Mouse (Mus musculus) limb, embryonic 15.5 days (tissue): Measurements from ENCODE around the gene Gpatch2l. TPM values are rescaled to one million over a fixed set of nuclear protein-coding genes. Genes with fewer than 3 reads are reported as not detected.

ENCODE experiments used
- ATAC-seq: fragments of 200-750 bp; cut with Nextera tagmentation; 2 replicates; pipeline ENCODE4 v1.8.0; 2017; ENCODE audit warnings: low read depth, moderate TSS enrichment; ENCODE audit not compliant: insufficient number of reproducible peaks, low FRiP score, low TSS enrichment
- H3K27ac ChIP-seq: fragments of 300-500 bp; sonication (generic); 2 replicates; pipeline ENCODE4 v1.5.1; 2015; ENCODE audit warnings: moderate library complexity, mild to moderate bottlenecking, inconsistent platforms
- H3K27me3 ChIP-seq: fragments of 300-500 bp; sonication (generic); 2 replicates; pipeline ENCODE4 v1.6.1; 2015; ENCODE audit warnings: inconsistent platforms
- H3K36me3 ChIP-seq: fragments of 300-500 bp; sonication (generic); 2 replicates; pipeline ENCODE4 v1.6.1; 2015; ENCODE audit warnings: inconsistent platforms
- H3K4me1 ChIP-seq: fragments of 300-500 bp; sonication (generic); 2 replicates; pipeline ENCODE4 v1.6.1; 2015; ENCODE audit warnings: inconsistent platforms
- H3K4me2 ChIP-seq: fragments of 300-500 bp; sonication (generic); 2 replicates; pipeline ENCODE4 v1.6.1; 2015; ENCODE audit warnings: mild to moderate bottlenecking, inconsistent platforms
- H3K4me3 ChIP-seq: fragments of 300-500 bp; sonication (generic); 2 replicates; pipeline ENCODE4 v1.5.1; 2015; ENCODE audit warnings: mild to moderate bottlenecking, inconsistent platforms
- H3K9ac ChIP-seq: fragments of 300-500 bp; sonication (generic); 2 replicates; pipeline ENCODE4 v1.6.1; 2015; ENCODE audit warnings: inconsistent platforms
- H3K9me3 ChIP-seq: fragments of 300-500 bp; sonication (generic); 2 replicates; pipeline ENCODE4 v1.6.1; 2016; ENCODE audit warnings: inconsistent platforms
- WGBS: fragments of 180-500 bp; shearing (Covaris S2); methylation state at CpG from one replicate; pipeline ENCODE4 v1.1.7; 2015; 5-methylcytosine and 5-hydroxymethylcytosine counted together
- polyA plus RNA-seq: library from polyadenylated mRNA; unstranded; fragments of >200 nt; fragmentation: Nextera tagmentation; extraction: Ambion mirVana; gene quantifications from 2 replicates; pipeline ENCODE4 v1.2.1, GENCODE M21; 2015

Gpatch2l gene
- polyA plus RNA-seq, 1 experiment from 2014 or later, result 18.1 TPM

DNA sequence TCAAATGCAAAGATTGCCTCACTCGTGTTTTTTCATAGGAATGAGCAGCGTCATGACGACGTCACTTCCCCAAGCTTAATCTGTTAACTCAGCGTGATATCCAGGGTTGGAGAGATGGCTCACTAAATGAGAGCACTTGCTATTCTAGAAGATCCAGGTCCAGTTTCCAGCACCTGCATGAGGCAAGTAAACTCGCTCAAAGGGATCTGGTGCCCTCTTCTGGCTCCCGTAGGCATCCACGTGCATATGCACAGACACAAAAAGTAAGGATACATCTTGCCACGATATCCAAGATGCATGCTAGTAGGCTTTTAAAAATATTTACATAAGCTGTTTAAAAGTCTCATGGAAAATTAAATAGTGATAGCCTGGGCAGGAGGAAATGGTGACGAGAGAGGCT lies 55.8 kb downstream of the Gpatch2l start:
- Histone ChIP-seq H3K9ac (no peak overlapping the region), H3K27ac (no peak overlapping the region), H3K4me2 (no peak overlapping the region), H3K4me3 (no peak overlapping the region), H3K4me1 (no peaks in the 10 kb centered on the region), H3K27me3 (no peaks in the 10 kb centered on the region), H3K9me3 (no peaks in the 10 kb centered on the region), H3K36me3 (0 out of 2 replicates have a peak, but pooled peaks cover 3% of the 10 kb centered on the region)
- WGBS, result 79% methylated on average over 10 of the region's 10 CpGs
- no peak for ATAC-seq

DNA sequence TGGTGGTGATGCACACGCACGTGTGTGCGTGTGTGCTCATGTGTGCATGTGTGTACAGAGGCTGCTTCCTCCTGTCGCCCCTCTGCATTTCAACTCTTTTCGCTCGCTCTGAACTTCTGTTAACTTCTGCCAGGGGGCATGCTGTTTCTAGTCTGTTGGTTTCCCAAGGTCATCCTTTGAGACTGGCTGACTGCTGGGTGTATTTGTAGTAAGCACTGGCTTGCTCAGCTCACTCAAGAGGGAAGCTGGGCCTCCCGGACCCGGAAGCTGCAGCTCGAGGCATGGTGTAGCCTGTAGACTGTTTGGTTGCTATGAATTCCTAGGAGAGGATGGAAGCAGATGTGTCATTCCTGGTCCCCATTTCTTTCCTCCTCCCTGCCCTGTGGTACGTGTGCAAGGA lies 61.3 kb downstream of the Gpatch2l start:
- WGBS, result 86% methylated on average over 10 of the region's 10 CpGs
- no peak overlapping the region for H3K4me2 ChIP-seq
- H3K4me3 ChIP-seq, result no peak overlapping the region
- no peaks in the 10 kb centered on the region for H3K36me3 ChIP-seq
- H3K27ac ChIP-seq, result no peak overlapping the region
- peaks cover 5% of the 10 kb centered on the region; the same call in 1 of the 2 replicates for H3K4me1 ChIP-seq
- no peaks in the 10 kb centered on the region for H3K27me3 ChIP-seq
- H3K9me3 ChIP-seq, result no peaks in the 10 kb centered on the region
- ATAC-seq, result no peak
- no peak overlapping the region for H3K9ac ChIP-seq

DNA sequence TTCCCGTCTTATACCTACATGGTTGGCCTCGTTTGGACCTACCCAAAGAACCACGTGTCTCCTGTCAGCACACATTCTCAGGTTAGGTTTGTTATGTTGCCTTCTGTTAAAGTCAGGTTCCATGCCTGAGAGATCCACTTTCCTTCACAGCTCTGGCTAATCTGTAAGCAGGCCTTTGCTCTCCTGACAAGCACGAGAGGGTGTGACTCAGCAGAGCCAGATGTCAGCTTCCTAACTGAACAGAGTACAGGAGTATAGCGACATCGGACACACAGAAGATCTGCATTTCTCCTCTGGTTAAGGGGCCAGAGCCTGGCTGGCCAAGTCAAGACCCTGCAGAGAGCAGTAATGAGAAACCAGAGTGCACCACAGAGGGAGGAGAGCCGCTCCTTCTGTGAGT lies 63.4 kb downstream of the Gpatch2l start:
- H3K4me2 ChIP-seq, result peak overlapping the region; percentile 37
- WGBS, result 55% methylated on average over 7 of the region's 7 CpGs
- peak overlapping the region; percentile 28 for H3K4me3 ChIP-seq
- H3K27ac ChIP-seq, result no peak overlapping the region
- no peaks in the 10 kb centered on the region for H3K36me3 ChIP-seq
- H3K9ac ChIP-seq, result no peak overlapping the region
- no peaks in the 10 kb centered on the region for H3K27me3 ChIP-seq
- no peak for ATAC-seq
- peaks cover 5% of the 10 kb centered on the region; the same call in 1 of the 2 replicates for H3K4me1 ChIP-seq
- H3K9me3 ChIP-seq, result no peaks in the 10 kb centered on the region

DNA sequence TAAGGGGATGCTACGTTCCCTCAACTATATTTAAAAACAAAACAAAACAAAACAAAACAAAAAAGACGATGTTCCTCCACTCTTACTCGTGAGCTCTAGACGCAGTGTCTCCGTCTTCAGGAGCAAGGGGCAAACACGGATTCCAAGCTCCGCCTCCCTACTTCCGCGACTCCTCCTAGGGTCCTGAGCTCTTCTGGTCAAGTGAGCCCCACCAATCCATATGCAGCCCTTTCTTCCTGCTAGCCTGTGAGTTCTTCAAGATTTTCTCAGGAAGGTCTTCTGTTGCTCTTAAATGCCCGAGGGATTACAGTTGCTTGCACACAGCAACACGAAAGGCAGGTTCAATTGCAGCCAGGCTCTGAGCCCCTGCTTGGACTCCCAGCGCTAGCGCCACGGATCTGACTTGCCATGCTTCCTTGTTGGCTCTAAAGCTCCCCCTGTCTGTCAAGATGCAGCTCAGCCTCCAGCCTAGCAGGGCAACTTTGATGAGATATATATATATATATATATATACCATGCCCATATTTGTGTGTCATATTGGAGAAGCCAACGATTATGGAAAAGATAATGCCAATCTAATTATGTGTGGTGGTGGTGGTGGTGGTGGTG lies 64.1 kb downstream of the Gpatch2l start:
- no peaks in the 10 kb centered on the region for H3K27me3 ChIP-seq
- no peak for ATAC-seq
- H3K4me1 ChIP-seq, result peaks cover 5% of the 10 kb centered on the region; the same call in 1 of the 2 replicates
- H3K9ac ChIP-seq, result no peak overlapping the region
- H3K27ac ChIP-seq, result no peak overlapping the region
- 21% methylated on average over 15 of the region's 15 CpGs for WGBS
- H3K4me3 ChIP-seq, result peak overlapping the region; percentile 28
- H3K36me3 ChIP-seq, result no peaks in the 10 kb centered on the region
- peak overlapping the region; percentile 37 for H3K4me2 ChIP-seq
- H3K9me3 ChIP-seq, result no peaks in the 10 kb centered on the region

DNA sequence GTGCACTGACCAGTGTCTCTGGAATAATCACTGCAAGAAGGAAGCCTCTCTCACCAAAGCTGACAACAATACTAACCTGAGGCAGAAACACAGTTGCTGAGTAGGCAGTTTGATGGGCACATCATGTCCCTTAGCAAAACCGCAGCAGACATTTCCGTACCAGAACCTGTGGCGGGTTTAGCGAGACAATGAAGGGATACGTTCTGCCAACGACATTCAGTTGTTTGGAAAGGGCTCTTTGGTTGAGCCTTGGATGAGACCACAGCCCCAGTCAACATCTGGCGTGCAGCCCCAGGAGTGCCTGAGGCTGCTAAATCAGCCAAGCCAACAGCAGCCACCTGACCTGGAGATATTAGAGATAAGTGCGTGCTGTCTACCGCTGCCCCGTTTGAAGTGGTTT lies 67.8 kb downstream of the Gpatch2l start:
- no peak for ATAC-seq
- no peak overlapping the region for H3K9ac ChIP-seq

DNA sequence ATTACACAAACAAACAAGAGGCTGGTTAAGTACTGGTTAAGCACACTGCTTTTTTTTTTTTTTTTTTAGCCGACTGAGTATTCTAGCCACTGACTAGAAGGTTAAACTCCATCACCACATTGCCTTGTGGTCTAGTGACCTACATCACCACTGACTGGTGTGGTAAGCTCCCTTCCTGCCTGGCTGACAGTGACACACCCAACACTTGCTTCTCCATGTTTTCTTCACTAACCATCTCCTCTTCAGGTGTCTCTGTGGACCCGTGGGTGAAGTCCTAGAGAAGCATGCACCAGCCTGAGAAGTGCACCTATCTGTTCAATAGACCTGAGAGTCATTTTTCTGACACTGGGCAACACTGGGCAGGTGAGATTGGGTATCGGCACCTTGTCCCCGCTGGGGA lies 68.2 kb downstream of the Gpatch2l start:
- Histone ChIP-seq H3K27ac (no peak overlapping the region), H3K4me3 (no peak overlapping the region), H3K9me3 (no peaks in the 10 kb centered on the region), H3K4me2 (no peak overlapping the region), H3K9ac (no peak overlapping the region), H3K36me3 (no peaks in the 10 kb centered on the region), H3K4me1 (peaks cover 5% of the 10 kb centered on the region; the same call in 1 of the 2 replicates), H3K27me3 (no peaks in the 10 kb centered on the region)
- no peak for ATAC-seq
- 71% methylated on average over 4 of the region's 4 CpGs for WGBS

More for the DNA sequence above, 67.8 kb downstream of the Gpatch2l start:
- H3K4me2 ChIP-seq, result no peak overlapping the region
- peaks cover 5% of the 10 kb centered on the region; the same call in 1 of the 2 replicates for H3K4me1 ChIP-seq
- no peak overlapping the region for H3K27ac ChIP-seq
- 25% methylated on average over 10 of the region's 10 CpGs for WGBS
- no peaks in the 10 kb centered on the region for H3K27me3 ChIP-seq
- no peaks in the 10 kb centered on the region for H3K36me3 ChIP-seq
- no peak overlapping the region for H3K4me3 ChIP-seq
- no peaks in the 10 kb centered on the region for H3K9me3 ChIP-seq

DNA sequence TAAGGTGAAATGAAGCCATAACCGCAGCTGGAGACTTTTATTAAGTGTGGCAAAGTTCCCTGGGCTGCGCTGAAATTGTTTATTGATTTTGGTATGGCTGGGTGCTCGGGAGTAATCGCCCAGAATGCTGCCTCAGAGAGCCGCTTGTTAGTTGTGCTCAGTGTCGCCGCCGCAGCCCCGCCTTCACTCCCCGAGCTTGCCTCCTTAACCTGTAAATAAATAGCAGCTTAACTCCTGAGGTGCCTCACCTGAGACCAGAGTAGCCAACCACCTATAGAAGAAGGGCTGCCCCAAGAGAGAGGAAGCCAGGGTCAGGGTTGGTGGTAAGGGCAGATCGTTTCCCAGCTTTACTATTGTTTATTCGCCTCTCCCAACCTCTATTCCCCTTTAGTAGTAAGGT lies 79.0 kb downstream of the Gpatch2l start:
- H3K4me3 ChIP-seq, result no peak overlapping the region
- H3K27ac ChIP-seq, result no peak overlapping the region
- no peak overlapping the region for H3K4me2 ChIP-seq
- 13% methylated on average over 12 of the region's 12 CpGs for WGBS
- ATAC-seq, result no peak
- H3K9me3 ChIP-seq, result no peaks in the 10 kb centered on the region
- H3K36me3 ChIP-seq, result no peaks in the 10 kb centered on the region
- H3K4me1 ChIP-seq, result no peaks in the 10 kb centered on the region
- no peak overlapping the region for H3K9ac ChIP-seq
- no peaks in the 10 kb centered on the region for H3K27me3 ChIP-seq

DNA sequence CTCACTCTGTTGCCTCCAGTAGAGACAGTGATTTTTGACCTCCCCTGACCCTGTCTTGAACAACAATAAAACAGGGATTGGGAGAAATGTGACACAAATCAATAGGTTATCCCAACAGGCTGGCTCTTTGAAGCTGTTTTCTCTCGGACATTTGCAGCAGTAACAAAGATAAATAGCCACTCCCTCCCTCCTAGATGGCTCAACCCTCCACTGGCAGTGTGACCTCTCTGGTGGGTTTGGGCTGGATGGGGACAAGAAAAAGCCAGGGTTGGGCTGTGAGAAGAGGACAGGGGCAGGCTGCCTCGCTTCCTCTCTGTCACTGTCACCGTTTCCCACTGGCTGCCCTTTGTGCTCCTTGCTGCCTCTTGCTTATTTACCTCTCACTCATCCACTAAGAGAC lies 82.6 kb downstream of the Gpatch2l start:
- WGBS, result 39% methylated on average over 3 of the region's 3 CpGs
- Histone ChIP-seq H3K9ac (no peak overlapping the region), H3K4me2 (no peak overlapping the region), H3K9me3 (no peaks in the 10 kb centered on the region), H3K4me3 (no peak overlapping the region), H3K36me3 (no peaks in the 10 kb centered on the region), H3K4me1 (no peaks in the 10 kb centered on the region), H3K27me3 (no peaks in the 10 kb centered on the region), H3K27ac (no peak overlapping the region)
- no peak for ATAC-seq

DNA sequence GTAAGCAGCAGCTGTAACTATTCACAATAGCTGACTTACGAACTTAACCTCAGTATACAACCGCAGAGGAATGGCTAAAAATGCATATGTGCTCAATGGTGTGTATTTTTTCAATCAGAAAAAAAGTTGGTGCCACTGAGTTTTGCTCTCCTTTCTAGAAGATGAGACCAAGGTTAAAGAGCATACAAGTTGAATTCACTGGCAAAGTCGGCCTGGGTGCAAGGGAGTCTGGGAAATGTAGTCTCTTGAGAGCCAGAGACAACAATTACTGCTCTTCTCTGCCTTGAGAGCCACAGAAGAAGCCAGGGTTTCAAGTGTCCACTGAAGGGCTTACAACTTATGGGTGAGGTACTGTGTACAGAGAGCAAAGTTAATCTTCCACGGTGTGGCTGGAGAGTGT lies 88.2 kb downstream of the Gpatch2l start:
- Histone ChIP-seq H3K27ac (no peak overlapping the region), H3K9ac (no peak overlapping the region), H3K4me3 (no peak overlapping the region), H3K36me3 (no peaks in the 10 kb centered on the region), H3K9me3 (no peaks in the 10 kb centered on the region), H3K27me3 (no peaks in the 10 kb centered on the region), H3K4me1 (no peaks in the 10 kb centered on the region), H3K4me2 (no peak overlapping the region)
- WGBS, result 52% methylated on average over 4 of the region's 4 CpGs
- ATAC-seq, result no peak

DNA sequence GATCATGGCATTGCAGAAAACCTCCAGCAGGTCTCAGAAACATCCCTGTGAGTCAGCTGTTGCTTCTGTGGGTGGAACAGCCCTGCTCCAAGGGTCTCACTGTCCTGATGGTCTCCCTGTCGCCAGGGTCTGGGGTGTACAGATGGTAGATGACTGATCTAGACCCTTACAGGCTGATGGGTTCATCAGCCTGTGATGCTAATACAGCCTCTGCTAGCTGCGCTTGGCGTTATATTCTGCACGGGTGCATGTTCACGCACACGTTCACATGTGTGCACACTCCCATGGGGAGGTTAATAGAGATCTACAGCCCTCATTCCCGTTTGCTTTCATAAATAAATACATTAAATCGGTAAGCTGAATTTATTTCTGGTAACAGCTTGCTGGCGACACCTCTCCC lies 89.0 kb downstream of the Gpatch2l start:
- Histone ChIP-seq H3K9me3 (no peaks in the 10 kb centered on the region), H3K9ac (no peak overlapping the region), H3K4me2 (no peak overlapping the region), H3K4me3 (no peak overlapping the region), H3K27ac (no peak overlapping the region), H3K27me3 (no peaks in the 10 kb centered on the region), H3K36me3 (no peaks in the 10 kb centered on the region), H3K4me1 (no peaks in the 10 kb centered on the region)
- WGBS, result 81% methylated on average over 9 of the region's 9 CpGs
- ATAC-seq, result no peak

DNA sequence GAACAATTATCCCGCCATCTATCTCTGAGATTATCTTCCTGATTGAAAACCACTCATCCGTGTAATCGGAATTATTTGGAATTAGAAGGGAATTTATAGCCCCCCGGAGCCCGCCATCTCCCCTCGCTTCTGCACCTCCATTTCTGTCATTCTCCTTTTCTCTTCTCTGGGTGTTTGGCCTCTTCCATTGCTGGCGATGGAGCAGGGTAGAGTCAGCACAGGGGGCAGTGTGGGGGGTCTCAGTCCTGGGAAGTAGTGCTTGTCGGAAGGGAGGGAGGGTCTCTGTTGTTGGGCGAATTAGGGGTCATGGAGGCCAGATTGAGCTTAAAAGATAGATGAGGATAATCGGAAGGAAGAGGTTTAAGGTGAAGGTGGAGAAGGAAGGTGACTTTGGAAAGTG lies 89.6 kb downstream of the Gpatch2l start:
- H3K9me3 ChIP-seq, result no peaks in the 10 kb centered on the region
- H3K27ac ChIP-seq, result no peak overlapping the region
- WGBS, result 80% methylated on average over 10 of the region's 10 CpGs
- H3K4me1 ChIP-seq, result no peaks in the 10 kb centered on the region
- no peaks in the 10 kb centered on the region for H3K36me3 ChIP-seq
- H3K4me3 ChIP-seq, result no peak overlapping the region
- no peaks in the 10 kb centered on the region for H3K27me3 ChIP-seq
- no peak for ATAC-seq
- no peak overlapping the region for H3K9ac ChIP-seq
- H3K4me2 ChIP-seq, result no peak overlapping the region

DNA sequence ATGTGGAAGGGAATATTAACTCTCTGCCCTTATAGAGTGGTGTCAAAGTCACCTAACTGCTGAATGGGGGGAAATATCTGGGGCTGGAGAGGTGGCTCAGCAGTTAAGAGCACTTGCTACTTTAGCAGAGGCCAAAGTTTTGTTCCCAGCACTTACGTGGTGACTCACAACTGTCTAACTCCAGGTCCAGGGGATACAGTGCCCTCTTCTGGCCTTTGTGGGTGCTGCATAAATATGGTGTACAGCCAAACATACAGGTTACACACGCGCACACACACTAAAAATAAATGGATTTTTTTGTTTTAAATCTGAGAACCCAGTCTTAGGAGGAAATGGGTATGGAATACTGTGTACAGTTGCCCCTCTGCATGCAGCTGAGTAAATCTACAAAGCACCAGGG lies 94.6 kb downstream of the Gpatch2l start:
- no peaks in the 10 kb centered on the region for H3K27me3 ChIP-seq
- H3K4me3 ChIP-seq, result no peak overlapping the region
- no peak for ATAC-seq
- H3K27ac ChIP-seq, result no peak overlapping the region
- WGBS, result 93% methylated on average over 3 of the region's 3 CpGs
- H3K4me1 ChIP-seq, result no peaks in the 10 kb centered on the region; the same call in 1 of the 2 replicates
- H3K4me2 ChIP-seq, result no peak overlapping the region
- H3K9ac ChIP-seq, result no peak overlapping the region
- no peaks in the 10 kb centered on the region for H3K36me3 ChIP-seq
- H3K9me3 ChIP-seq, result no peaks in the 10 kb centered on the region

DNA sequence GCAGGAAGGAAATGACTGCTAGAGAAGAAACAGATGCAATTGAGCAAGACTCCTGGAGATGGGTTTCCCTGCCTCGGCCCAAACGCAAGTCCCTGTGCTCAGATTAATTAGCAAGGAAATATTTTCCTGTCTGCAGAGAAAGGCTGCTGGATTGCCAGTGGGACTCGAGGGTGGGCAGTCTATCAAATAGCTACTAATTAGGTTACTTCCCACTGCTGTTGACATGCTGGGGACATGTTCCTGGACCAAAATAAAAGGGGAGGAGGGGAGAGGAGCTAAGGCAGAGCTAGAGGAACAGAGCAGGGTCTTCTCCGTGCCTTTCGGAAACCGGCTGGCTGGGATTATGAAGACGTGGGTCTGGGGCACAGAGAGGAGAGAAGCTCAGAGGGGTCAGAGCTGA lies 95.2 kb downstream of the Gpatch2l start:
- H3K9ac ChIP-seq, result no peak overlapping the region
- H3K9me3 ChIP-seq, result no peaks in the 10 kb centered on the region
- no peaks in the 10 kb centered on the region for H3K36me3 ChIP-seq
- no peak overlapping the region for H3K4me3 ChIP-seq
- no peaks in the 10 kb centered on the region; the same call in 1 of the 2 replicates for H3K4me1 ChIP-seq
- ATAC-seq, result no peak
- H3K4me2 ChIP-seq, result no peak overlapping the region
- H3K27me3 ChIP-seq, result no peaks in the 10 kb centered on the region
- H3K27ac ChIP-seq, result no peak overlapping the region
- WGBS, result 23% methylated on average over 7 of the region's 7 CpGs
